Mouse (Mus musculus): ENCODE measurements around the gene Fbxw19. TPM values are rescaled to one million over a fixed set of nuclear protein-coding genes. Genes with fewer than 3 reads are reported as not detected.
"Not testable (repeated sequence)": the region's sequence is repeated elsewhere in the genome, so short reads cannot be mapped to it uniquely, and the experiment has no call there.

Fbxw19 gene
- total RNA-seq (2021), result not detected
- long read RNA-seq, experiment 1, result 0 reads
- long read RNA-seq, experiment 2, result 0 reads

DNA sequence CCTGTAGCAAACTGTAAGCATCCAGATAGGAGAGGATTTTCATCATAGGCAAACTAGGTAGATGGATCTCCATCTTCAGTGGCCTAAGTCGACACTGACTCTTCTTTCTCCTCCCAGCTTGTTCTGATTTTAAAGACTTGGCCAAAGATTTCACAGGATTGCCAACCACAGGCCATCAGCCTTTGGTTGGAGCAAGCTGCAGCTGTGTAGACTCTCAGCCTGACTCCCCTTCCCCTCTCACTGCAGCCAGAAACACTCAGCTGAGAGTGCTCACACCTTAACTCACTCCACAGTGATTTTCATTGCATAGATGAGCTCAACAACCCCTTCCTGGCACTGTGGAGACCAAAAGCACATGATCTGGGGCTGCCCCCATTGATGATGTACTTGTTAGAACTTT is at the start of gene Fbxw19:
Gene Fbxw19, minus strand, starts transcription at position 101 of the 400 bp plus-strand sequence.
- not testable (repeated sequence) for DNase-seq (ENCODE audit: low spot score in 2 of 2)

DNA sequence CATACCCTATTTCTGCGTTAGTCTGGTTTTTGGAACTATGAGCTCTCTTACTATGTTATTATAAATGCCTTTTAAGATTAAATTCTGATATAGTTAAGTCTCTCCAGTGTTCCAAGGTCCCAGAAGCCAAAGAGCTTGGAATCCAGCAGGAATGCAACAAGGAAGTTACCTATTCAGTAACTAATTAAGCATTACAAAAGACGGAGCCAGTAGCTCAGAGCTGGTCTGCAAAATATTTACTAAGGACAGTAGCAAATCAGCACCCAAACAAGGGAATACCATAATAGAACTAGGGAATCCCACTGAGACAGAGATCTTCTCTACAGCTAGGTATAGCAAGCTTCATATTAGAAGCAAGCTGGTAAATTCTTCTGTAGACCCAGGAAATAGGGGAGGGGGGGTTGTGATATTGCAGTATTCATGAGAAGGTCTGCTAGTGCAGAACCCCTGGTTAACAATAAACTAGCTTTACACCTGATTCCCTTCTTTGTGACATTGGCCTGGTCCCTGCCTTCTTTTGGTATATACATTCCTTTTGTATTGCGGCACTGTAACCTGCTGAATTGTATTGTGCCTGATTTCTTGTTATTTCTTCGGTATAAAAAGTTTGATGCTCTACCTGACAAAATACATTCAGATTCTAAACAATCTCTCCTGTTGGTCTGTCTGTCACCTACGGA is 27.9 kb upstream of the Fbxw19 start:
- DNase-seq (ENCODE audit: low spot score in 2 of 2), result no peak

DNA sequence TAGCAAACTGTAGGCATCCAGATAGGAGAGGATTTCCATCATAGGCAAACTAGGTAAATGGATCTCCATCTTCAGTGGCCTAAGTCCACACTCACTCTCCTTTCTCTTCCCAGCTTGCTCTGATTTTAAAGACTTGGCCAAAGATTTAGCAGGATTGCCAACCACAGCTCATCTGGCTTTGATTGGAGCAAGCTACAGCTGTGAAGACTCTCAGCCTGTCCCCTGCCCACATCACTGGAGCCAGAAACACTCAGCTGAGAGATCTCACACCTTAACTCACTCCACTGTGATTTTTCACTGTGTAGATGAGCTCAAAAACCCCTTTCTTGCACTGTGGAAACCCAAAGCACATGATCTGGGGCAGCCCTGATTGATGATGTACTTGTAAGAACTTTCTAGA is 46.6 kb downstream of the Fbxw19 start, which contains the start of gene Fbxw16:
Gene Fbxw16, minus strand, starts transcription at position 101 of the 400 bp plus-strand sequence.
- DNase-seq (ENCODE audit: low spot score in 2 of 2), result no peak

DNA sequence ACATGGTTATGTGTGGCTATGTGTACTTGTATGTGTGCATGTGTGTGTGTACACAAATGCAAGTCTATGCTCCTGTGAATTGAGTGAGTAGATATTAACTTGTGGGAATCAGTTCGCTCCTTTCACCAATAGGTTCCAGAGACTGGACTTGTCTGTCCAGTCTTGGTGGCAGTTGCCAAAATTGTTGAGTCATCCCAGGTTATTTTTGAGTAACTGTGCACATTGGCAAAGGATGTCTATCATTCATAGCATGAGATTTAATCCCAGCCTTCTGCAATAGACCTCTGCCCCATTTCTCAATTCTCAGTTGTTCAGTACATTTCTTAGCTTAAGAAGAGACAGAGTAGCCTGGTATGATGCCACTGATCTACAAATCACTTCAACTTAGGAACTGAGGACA is 62.7 kb downstream of the Fbxw19 start:
- DNase-seq (ENCODE audit: low spot score in 2 of 2), result no peak

Other genes starting within 250 kb of the Fbxw19 start
- gene Fbxw14, start 208.2 kb downstream of the Fbxw19 start, total RNA-seq (2021), result not detected
- not detected for gene Fbxw28, start 156.2 kb downstream of the Fbxw19 start, total RNA-seq (2021)
- not detected for gene Fbxw22, start 91.6 kb downstream of the Fbxw19 start, total RNA-seq (2021)
- not detected for gene Fbxw16, start 46.7 kb downstream of the Fbxw19 start, total RNA-seq (2021)
- gene Fbxw15, start 72.4 kb upstream of the Fbxw19 start, total RNA-seq (2021), result not detected
- gene Fbxw24, start 130.2 kb upstream of the Fbxw19 start, total RNA-seq (2021), result not detected
- gene Fbxw25, start 168.8 kb upstream of the Fbxw19 start, total RNA-seq (2021), result not detected
- gene Fbxw18, start 206.8 kb upstream of the Fbxw19 start, total RNA-seq (2021), result not detected